In genomic region chr2:92370375-92370774, GRCm38 (mm10) we compare ENCODE assay signal across 8 mouse cellular contexts. TPM values are rescaled to one million over a fixed set of nuclear protein-coding genes. Genes with fewer than 3 reads are reported as not detected.
DNase-seq lines count a peak whose midpoint lies in the region; ATAC-seq lines count a peak whose summit lies in the region.

No protein-coding gene starts in this region.

- H3K4me3 ChIP-seq in hindbrain, embryonic 14.5 days (replicated peaks; ENCODE audit: low read length) = peak overlapping the region; percentile 29
- H3K4me3 ChIP-seq in midbrain, embryonic 16.5 days (ENCODE audit: low read depth, low read length) = peak overlapping the region; percentile 28

- peak overlapping the region; percentile 52 for H3K4me2 ChIP-seq in hindbrain, embryonic 14.5 days (replicated peaks)
- peak overlapping the region; percentile 50 for H3K4me2 ChIP-seq in midbrain, embryonic 16.5 days (ENCODE audit: low read length)

- no peak for ATAC-seq in hindbrain, embryonic 14.5 days (ENCODE audit: low FRiP score)
- no peak for ATAC-seq in midbrain, embryonic 16.5 days
- no peak for ATAC-seq in granulocyte monocyte progenitor cell, adult 5-6 weeks (replicated peaks; ENCODE audit: poor library complexity, severe bottlenecking)
- ATAC-seq in erythroid progenitor cell, adult 5-6 weeks (replicated peaks; ENCODE audit: low FRiP score, poor library complexity, severe bottlenecking) = no peak

- H3K36me3 ChIP-seq in hindbrain, embryonic 14.5 days (replicated peaks; ENCODE audit: control insufficient read depth, insufficient read depth) = no peaks in the 10 kb centered on the region
- H3K36me3 ChIP-seq in midbrain, embryonic 16.5 days (ENCODE audit: control insufficient read depth, insufficient read depth, low read length) = no peaks in the 10 kb centered on the region; the same call in 1 of the 2 replicates

- no peaks in the 10 kb centered on the region for H3K9me3 ChIP-seq in hindbrain, embryonic 14.5 days (ENCODE audit: control insufficient read depth, low read length)
- no peaks in the 10 kb centered on the region for H3K9me3 ChIP-seq in midbrain, embryonic 16.5 days (replicated peaks; ENCODE audit: control insufficient read depth, low read length, poor library complexity, severe bottlenecking)

- 15% methylated on average over 18 of the region's 19 CpGs for WGBS in hindbrain, embryonic 14.5 days
- WGBS in midbrain, embryonic 16.5 days = 9% methylated on average over 19 of the region's 19 CpGs

- peak; percentile 37 for DNase-seq in left cerebral cortex, postnatal 4 days
- no peak for DNase-seq in left cerebral cortex, adult 11 months (ENCODE audit: low spot score)
- peak; percentile 48 for DNase-seq in embryo, embryonic 11 days
- no peak for DNase-seq in hindbrain, embryonic 14.5 days (ENCODE audit: low spot score)
- DNase-seq in thymus, postnatal 4 days = no peak

- H3K27me3 ChIP-seq in hindbrain, embryonic 14.5 days (ENCODE audit: control insufficient read depth, insufficient read depth, low read length) = peaks cover 25% of the 10 kb centered on the region
- H3K27me3 ChIP-seq in midbrain, embryonic 16.5 days (ENCODE audit: control insufficient read depth, insufficient read depth, low read depth, low read length) = peaks cover 13% of the 10 kb centered on the region

- intact Hi-C loops in left cerebral cortex, postnatal 4 days (cut with DNase I) = no loop called here

- peak overlapping the region; percentile 50 for H3K9ac ChIP-seq in hindbrain, embryonic 14.5 days
- peak overlapping the region; percentile 35 for H3K9ac ChIP-seq in midbrain, embryonic 16.5 days (ENCODE audit: low read depth, low read length)

- H3K4me1 ChIP-seq in hindbrain, embryonic 14.5 days (replicated peaks; ENCODE audit: control insufficient read depth, insufficient read depth, low read length) = peaks cover 32% of the 10 kb centered on the region
- peaks cover 28% of the 10 kb centered on the region for H3K4me1 ChIP-seq in midbrain, embryonic 16.5 days (ENCODE audit: control insufficient read depth, insufficient read depth, low read length)

- no peak overlapping the region for H3K27ac ChIP-seq in hindbrain, embryonic 14.5 days
- no peak overlapping the region for H3K27ac ChIP-seq in midbrain, embryonic 16.5 days (ENCODE audit: low read length)

RNA-seq across cellular contexts. Expression of gene Pex16, which starts 4.1 kb away (rescaled TPM):
- 10 to 100 TPM; 34.0 to 34.5 TPM for total RNA-seq in left cerebral cortex, postnatal 4 days (2021)
- polyA plus RNA-seq in hindbrain, embryonic 14.5 days (2014; fragmentation: Nextera tagmentation; extraction: Ambion mirVana) = 32.7 TPM in 2 replicates
- polyA plus RNA-seq in midbrain, embryonic 16.5 days (2015; fragmentation: Nextera tagmentation; extraction: Ambion mirVana) = 39.7 and 40.1 TPM in 2 replicates
- total RNA-seq in granulocyte monocyte progenitor cell, adult 5-6 weeks (2014; fragmentation: Nextera tagmentation) = 13.2 and 21.1 TPM in 2 replicates
- 15.3 and 17.0 TPM in 2 replicates for total RNA-seq in granulocyte monocyte progenitor cell, adult 5-6 weeks (2017)
- total RNA-seq in erythroid progenitor cell, adult 5-6 weeks (2015; ENCODE audit: low replicate concordance) = 13.3 TPM in 1 of 2 replicates, not detected in the other
- 3.3 and 4.2 TPM in 2 replicates for total RNA-seq in erythroid progenitor cell, adult 5-6 weeks (2017; ENCODE audit: low replicate concordance)

RNA-seq across cellular contexts. Expression of gene Large2, which starts 4.3 kb away (rescaled TPM):
- under 1 TPM; 0.60 to 0.72 TPM for total RNA-seq in left cerebral cortex, postnatal 4 days (2021)
- polyA plus RNA-seq in hindbrain, embryonic 14.5 days (2014; fragmentation: Nextera tagmentation; extraction: Ambion mirVana) = 2.0 and 2.4 TPM in 2 replicates
- 1.9 and 2.0 TPM in 2 replicates for polyA plus RNA-seq in midbrain, embryonic 16.5 days (2015; fragmentation: Nextera tagmentation; extraction: Ambion mirVana)
- 0.75 and 2.5 TPM in 2 replicates for total RNA-seq in granulocyte monocyte progenitor cell, adult 5-6 weeks (2014; fragmentation: Nextera tagmentation)
- total RNA-seq in granulocyte monocyte progenitor cell, adult 5-6 weeks (2017) = 0.13 TPM in 1 of 2 replicates, not detected in the other
- total RNA-seq in erythroid progenitor cell, adult 5-6 weeks (2015; ENCODE audit: low replicate concordance) = not detected in 2 replicates
- total RNA-seq in erythroid progenitor cell, adult 5-6 weeks (2017; ENCODE audit: low replicate concordance) = not detected in 2 replicates

RNA-seq across cellular contexts. Expression of gene 1700029I15Rik, which starts 12.0 kb away (rescaled TPM):
- total RNA-seq in left cerebral cortex, postnatal 4 days (2021) = 1 to 10 TPM; 2.8 to 3.2 TPM
- 2.9 and 4.2 TPM in 2 replicates for polyA plus RNA-seq in hindbrain, embryonic 14.5 days (2014; fragmentation: Nextera tagmentation; extraction: Ambion mirVana)
- polyA plus RNA-seq in midbrain, embryonic 16.5 days (2015; fragmentation: Nextera tagmentation; extraction: Ambion mirVana) = 6.1 and 9.5 TPM in 2 replicates
- total RNA-seq in granulocyte monocyte progenitor cell, adult 5-6 weeks (2014; fragmentation: Nextera tagmentation) = 0.24 and 5.1 TPM in 2 replicates
- 0.82 and 3.6 TPM in 2 replicates for total RNA-seq in granulocyte monocyte progenitor cell, adult 5-6 weeks (2017)
- 1.3 TPM in 1 of 2 replicates, not detected in the other for total RNA-seq in erythroid progenitor cell, adult 5-6 weeks (2015; ENCODE audit: low replicate concordance)
- not detected in 2 replicates for total RNA-seq in erythroid progenitor cell, adult 5-6 weeks (2017; ENCODE audit: low replicate concordance)

RNA-seq across cellular contexts. Expression of gene Mapk8ip1, which starts 30.7 kb away (rescaled TPM):
- total RNA-seq in left cerebral cortex, postnatal 4 days (2021) = 100 to 1,000 TPM; 306 to 339 TPM
- 68.8 and 74.5 TPM in 2 replicates for polyA plus RNA-seq in hindbrain, embryonic 14.5 days (2014; fragmentation: Nextera tagmentation; extraction: Ambion mirVana)
- 126 and 129 TPM in 2 replicates for polyA plus RNA-seq in midbrain, embryonic 16.5 days (2015; fragmentation: Nextera tagmentation; extraction: Ambion mirVana)
- total RNA-seq in granulocyte monocyte progenitor cell, adult 5-6 weeks (2014; fragmentation: Nextera tagmentation) = not detected in 2 replicates
- total RNA-seq in granulocyte monocyte progenitor cell, adult 5-6 weeks (2017) = not detected in 2 replicates
- total RNA-seq in erythroid progenitor cell, adult 5-6 weeks (2015; ENCODE audit: low replicate concordance) = not detected in 2 replicates
- total RNA-seq in erythroid progenitor cell, adult 5-6 weeks (2017; ENCODE audit: low replicate concordance) = 0.13 TPM in 1 of 2 replicates, not detected in the other

Comparison
In these comparisons a context has a peak if more than half of its experiments do, and no peak if none do; other contexts are left out.
1. DNase-seq: peak in left cerebral cortex, postnatal 4 days (single experiment) and embryo, embryonic 11 days (single experiment); none in left cerebral cortex, adult 11 months (single experiment), hindbrain, embryonic 14.5 days (single experiment) and thymus, postnatal 4 days (single experiment).